19 mouse cellular contexts compared by ENCODE assay signal in genomic region chr2:3128344-3128871, GRCm38 (mm10). TPM values are rescaled to one million over a fixed set of nuclear protein-coding genes. Genes with fewer than 3 reads are reported as not detected.
A peak's percentile ranks its signal among the peaks of the same experiment; 100 is the strongest.
DNase-seq lines count a peak whose midpoint lies in the region; ATAC-seq lines count a peak whose summit lies in the region.
"Had no signal": no experiment of that assay in that cellular context is flagged by ENCODE, and none has a peak within 500 bp of the region (broad histone marks: within the 10 kb centered on the region; RNA-seq: fewer than 3 reads in every experiment).

No protein-coding gene starts in this region.

- no peak overlapping the region for H3K4me3 ChIP-seq in kidney, embryonic 15.5 days (replicated peaks)
- no peak overlapping the region for H3K4me3 ChIP-seq in intestine, embryonic 14.5 days (ENCODE audit: low read depth, low read length)
- no peak overlapping the region for H3K4me3 ChIP-seq in stomach, embryonic 15.5 days (replicated peaks)
- H3K4me3 ChIP-seq: embryonic facial prominence, embryonic 10.5 days; hindbrain, embryonic 10.5 days had no signal

- no peaks in the 10 kb centered on the region for H3K36me3 ChIP-seq in kidney, embryonic 15.5 days
- no peaks in the 10 kb centered on the region for H3K36me3 ChIP-seq in intestine, embryonic 14.5 days (ENCODE audit: control insufficient read depth, insufficient read depth, low read length)
- no peaks in the 10 kb centered on the region for H3K36me3 ChIP-seq in stomach, embryonic 15.5 days
- H3K36me3 ChIP-seq: embryonic facial prominence, embryonic 10.5 days; hindbrain, embryonic 10.5 days had no signal

- 55% methylated on average over 4 of the region's 4 CpGs for WGBS in kidney, embryonic 15.5 days
- WGBS in intestine, embryonic 14.5 days: 68% methylated on average over 4 of the region's 4 CpGs
- 68% methylated on average over 4 of the region's 4 CpGs for WGBS in stomach, embryonic 15.5 days

- peak overlapping the region; percentile 31 for H3K4me2 ChIP-seq in kidney, embryonic 15.5 days
- H3K4me2 ChIP-seq in intestine, embryonic 14.5 days (ENCODE audit: low read length): no peak overlapping the region
- H3K4me2 ChIP-seq in stomach, embryonic 15.5 days: no peak overlapping the region

- no peaks in the 10 kb centered on the region for H3K27me3 ChIP-seq in kidney, embryonic 15.5 days
- H3K27me3 ChIP-seq in intestine, embryonic 14.5 days (replicated peaks; ENCODE audit: control insufficient read depth, insufficient read depth, low read length): no peaks in the 10 kb centered on the region
- H3K27me3 ChIP-seq in stomach, embryonic 15.5 days (replicated peaks): no peaks in the 10 kb centered on the region
- H3K27me3 ChIP-seq: CH12.LX had no signal

- DNase-seq in heart, adult 11 months: peak; percentile 82
- no peak for DNase-seq in heart, adult 9 months (ENCODE audit: low spot score in 2 of 2)
- no peak for DNase-seq in kidney, postnatal 4 days
- no peak for DNase-seq in intestine, embryonic 14.5 days (ENCODE audit: low spot score)
- no peak for DNase-seq in lung, postnatal 10 days
- DNase-seq in right cerebral cortex, postnatal 36 days (ENCODE audit: low spot score in 2 of 2): no peak
- DNase-seq: cerebellum, adult 11-12 months; liver; midbrain, embryonic 14.5 days; right cerebral cortex, adult 18-20 months; spleen, adult 18-20 months; thymus, postnatal 25 days had no signal

- ATAC-seq in kidney, embryonic 15.5 days (replicated peaks; ENCODE audit: low FRiP score): peak; percentile 56
- ATAC-seq in intestine, embryonic 14.5 days (replicated peaks; ENCODE audit: low FRiP score, low TSS enrichment, low read depth): no peak
- ATAC-seq in stomach, embryonic 15.5 days (ENCODE audit: insufficient read depth, low FRiP score, low read depth): no peak
- ATAC-seq: forebrain, embryonic 14.5 days had no signal

- H3K9ac ChIP-seq in kidney, embryonic 15.5 days: no peak overlapping the region
- H3K9ac ChIP-seq in intestine, embryonic 14.5 days (ENCODE audit: low read length): no peak overlapping the region
- H3K9ac ChIP-seq in stomach, embryonic 15.5 days: no peak overlapping the region

- peak overlapping the region; percentile 83 for H3K27ac ChIP-seq in kidney, embryonic 15.5 days
- 0 out of 2 replicates have a peak overlapping the region, but pooled peaks have one; percentile 33 for H3K27ac ChIP-seq in intestine, embryonic 14.5 days (ENCODE audit: low read depth)
- H3K27ac ChIP-seq in stomach, embryonic 15.5 days: peak overlapping the region; percentile 16; the same call in 1 of the 2 replicates
- H3K27ac ChIP-seq: embryonic facial prominence, embryonic 10.5 days; hindbrain, embryonic 10.5 days; macrophage had no signal

- H3K9me3 ChIP-seq in kidney, embryonic 15.5 days (replicated peaks): no peaks in the 10 kb centered on the region
- no peaks in the 10 kb centered on the region for H3K9me3 ChIP-seq in intestine, embryonic 14.5 days (ENCODE audit: control insufficient read depth, low read length)
- no peaks in the 10 kb centered on the region for H3K9me3 ChIP-seq in stomach, embryonic 15.5 days
- H3K9me3 ChIP-seq: embryonic facial prominence, embryonic 10.5 days; hindbrain, embryonic 10.5 days had no signal

- H3K4me1 ChIP-seq in kidney, embryonic 15.5 days: peaks cover 38% of the 10 kb centered on the region
- H3K4me1 ChIP-seq in intestine, embryonic 14.5 days (replicated peaks; ENCODE audit: control insufficient read depth, insufficient read depth, low read length): peaks cover 3% of the 10 kb centered on the region; the same call in 1 of the 2 replicates
- H3K4me1 ChIP-seq in stomach, embryonic 15.5 days: 0 out of 2 replicates have a peak, but pooled peaks cover 4% of the 10 kb centered on the region

RNA-seq across cellular contexts. Expression of gene Fam171a1, which starts 14.4 kb away (rescaled TPM):
- polyA plus RNA-seq in kidney, embryonic 15.5 days (2015; fragmentation: Nextera tagmentation; extraction: Ambion mirVana): 53.5 and 57.1 TPM in 2 replicates
- 39.9 and 41.1 TPM in 2 replicates for polyA plus RNA-seq in intestine, embryonic 14.5 days (2014; fragmentation: Nextera tagmentation; extraction: Ambion mirVana)
- polyA plus RNA-seq in stomach, embryonic 15.5 days (2015; fragmentation: Nextera tagmentation; extraction: Ambion mirVana): 26.7 and 29.1 TPM in 2 replicates

Comparison
In these comparisons a context has a peak if more than half of its experiments do, and no peak if none do; other contexts are left out.
1. H3K27ac ChIP-seq: peak in every context shown above with its lines; median percentile 83 in kidney, embryonic 15.5 days; 33 in intestine, embryonic 14.5 days; 16 in stomach, embryonic 15.5 days.